ENCODE assay signal across 8 mouse cellular contexts in the genomic region with DNA sequence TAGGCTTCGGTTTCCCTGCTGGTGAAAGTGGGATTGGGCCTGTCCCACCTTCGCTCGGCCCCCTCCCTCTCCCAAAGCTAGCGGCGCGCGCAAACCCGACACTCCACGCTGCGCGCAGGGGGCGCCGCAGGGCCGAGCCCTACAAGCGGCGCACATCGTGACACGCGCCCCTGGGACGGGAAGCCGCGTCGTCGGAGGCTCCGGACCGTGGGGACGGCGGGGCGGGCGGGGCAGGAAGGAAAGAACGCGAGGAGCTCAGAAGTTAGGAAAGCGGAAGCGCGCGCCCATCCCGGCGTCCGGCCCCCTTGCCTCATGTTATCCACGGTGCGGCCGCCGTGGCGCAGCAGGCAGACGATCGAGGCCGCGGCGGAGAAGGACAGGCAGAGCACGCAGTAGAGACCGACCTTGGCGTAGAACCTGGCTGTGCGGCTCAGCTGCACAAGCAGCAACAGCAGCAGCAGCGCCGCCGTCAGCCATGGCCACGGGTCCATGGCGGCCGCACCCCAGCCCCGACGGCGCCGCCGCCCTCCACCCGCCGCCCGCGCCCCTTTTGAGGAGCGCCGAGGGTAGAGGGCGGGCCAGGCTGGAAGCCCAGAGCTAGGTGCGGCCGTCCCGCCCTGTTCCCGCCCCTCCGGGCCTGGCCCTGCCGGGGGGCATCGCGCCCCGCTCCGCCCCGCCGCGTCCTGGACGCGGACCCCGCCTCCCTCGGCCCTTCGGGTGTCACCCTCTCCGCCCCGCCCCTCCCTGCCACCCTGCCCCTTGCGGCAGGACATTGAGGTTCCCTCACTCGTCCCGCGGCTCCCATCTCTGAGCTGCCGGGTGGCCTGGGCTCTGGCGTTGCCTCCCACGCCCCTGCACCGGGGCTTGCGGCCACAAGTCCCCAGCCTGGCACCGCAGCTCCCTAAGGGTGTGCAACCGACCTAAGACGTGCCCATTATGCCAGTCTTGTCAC. TPM values are rescaled to one million over a fixed set of nuclear protein-coding genes. Genes with fewer than 3 reads are reported as not detected.
DNase-seq lines count a peak whose midpoint lies in the region; ATAC-seq and TF ChIP-seq lines count a peak whose summit lies in the region.

Gene Agpat2 (minus strand): TSS at position 698 of the 952 bp plus-strand sequence.

- WGBS in embryonic facial prominence, embryonic 10.5 days = under 1% methylated on average over 103 of the region's 103 CpGs
- WGBS in liver, postnatal 0 days (ENCODE audit: insufficient replicate concordance) = 1% methylated on average over 65 of the region's 103 CpGs
- WGBS in neural tube, embryonic 11.5 days = under 1% methylated on average over 91 of the region's 103 CpGs

- H3K4me2 ChIP-seq in liver, postnatal 0 days (ENCODE audit: low read depth, low read length) = peak within 1 kb of the TSS; percentile 73
- peak within 1 kb of the TSS; percentile 81 for H3K4me2 ChIP-seq in neural tube, embryonic 11.5 days (ENCODE audit: low read depth)

- H3K36me3 ChIP-seq in embryonic facial prominence, embryonic 10.5 days (replicated peaks) = no peaks in the 10 kb centered on the region
- H3K36me3 ChIP-seq in liver, postnatal 0 days (replicated peaks; ENCODE audit: insufficient read depth, low read length) = no peaks in the 10 kb centered on the region
- H3K36me3 ChIP-seq in neural tube, embryonic 11.5 days (ENCODE audit: control insufficient read depth, insufficient read depth, low read length) = no peaks in the 10 kb centered on the region

- H3K4me3 ChIP-seq in left cerebral cortex, adult 2 months = peak within 1 kb of the TSS; percentile 58
- peak within 1 kb of the TSS; percentile 74 for H3K4me3 ChIP-seq in embryonic facial prominence, embryonic 10.5 days
- H3K4me3 ChIP-seq in liver, postnatal 0 days (ENCODE audit: low read depth, low read length) = peak within 1 kb of the TSS; percentile 64
- peak within 1 kb of the TSS; percentile 53 for H3K4me3 ChIP-seq in neural tube, embryonic 11.5 days (ENCODE audit: low read depth, low read length)

- H3K27me3 ChIP-seq in embryonic facial prominence, embryonic 10.5 days (replicated peaks; ENCODE audit: low read depth, poor library complexity, severe bottlenecking) = peaks cover 67% of the 10 kb centered on the region
- H3K27me3 ChIP-seq in liver, postnatal 0 days (ENCODE audit: insufficient read depth, low read length) = no peaks in the 10 kb centered on the region
- peaks cover 22% of the 10 kb centered on the region for H3K27me3 ChIP-seq in neural tube, embryonic 11.5 days (ENCODE audit: control insufficient read depth, insufficient read depth, low read length)

- H3K27ac ChIP-seq in left cerebral cortex, adult 2 months = no peak within 1 kb of the TSS; the same call in 1 of the 2 replicates
- peak within 1 kb of the TSS; percentile 84 for H3K27ac ChIP-seq in embryonic facial prominence, embryonic 10.5 days (replicated peaks)
- H3K27ac ChIP-seq in liver, postnatal 0 days (ENCODE audit: low read depth) = peak within 1 kb of the TSS; percentile 98
- H3K27ac ChIP-seq in neural tube, embryonic 11.5 days (ENCODE audit: low read depth, low read length) = no peak within 1 kb of the TSS

- peak; percentile 9 for TF ChIP-seq CTCF in left cerebral cortex, adult 2 months (IDR thresholded peaks at IDR 0.05)
- TF ChIP-seq CTCF in liver, postnatal 0 days (IDR thresholded peaks at IDR 0.05; ENCODE audit: low read depth) = peak; percentile 61

- no peak for TF ChIP-seq EP300 in liver, postnatal 0 days (IDR thresholded peaks at IDR 0.05; ENCODE audit: low read depth)

- intact Hi-C loops in left cerebral cortex, adult 2 months (cut with DNase I) = no loop called here

- H3K9ac ChIP-seq in liver, postnatal 0 days (replicated peaks) = peak within 1 kb of the TSS; percentile 80
- H3K9ac ChIP-seq in neural tube, embryonic 11.5 days (ENCODE audit: low read length) = peak within 1 kb of the TSS; percentile 60

- no peaks in the 10 kb centered on the region for H3K9me3 ChIP-seq in embryonic facial prominence, embryonic 10.5 days
- no peaks in the 10 kb centered on the region for H3K9me3 ChIP-seq in liver, postnatal 0 days (ENCODE audit: low read length)
- H3K9me3 ChIP-seq in neural tube, embryonic 11.5 days (ENCODE audit: control insufficient read depth, low read length) = no peaks in the 10 kb centered on the region

- ATAC-seq in liver, postnatal 0 days = peak; percentile 58
- peak; percentile 31; the same call in 1 of the 2 replicates for ATAC-seq in neural tube, embryonic 11.5 days (ENCODE audit: insufficient read depth, low FRiP score, low TSS enrichment)

- H3K4me1 ChIP-seq in embryonic facial prominence, embryonic 10.5 days = peaks cover 42% of the 10 kb centered on the region
- H3K4me1 ChIP-seq in liver, postnatal 0 days (ENCODE audit: insufficient read depth) = peaks cover 26% of the 10 kb centered on the region
- H3K4me1 ChIP-seq in neural tube, embryonic 11.5 days (ENCODE audit: control insufficient read depth, insufficient read depth, low read length) = peaks cover 7% of the 10 kb centered on the region; the same call in 1 of the 2 replicates

- DNase-seq in left cerebral cortex, adult 2 months (ENCODE audit: extremely low spot score in 1 of 2, low spot score in 2 of 2) = peak in 1 of 2 experiments; percentile 27
- no peak for DNase-seq in left cerebral cortex, adult 11 months (ENCODE audit: low spot score)
- DNase-seq in embryonic facial prominence, embryonic 10.5 days (ENCODE audit: low spot score) = peak; percentile 79
- peak; percentile 80 to 83 for DNase-seq in heart, adult 9 months (ENCODE audit: low spot score in 2 of 2)
- DNase-seq in kidney, adult 8-10 months = peak; percentile 75 to 80
- DNase-seq in liver, postnatal 0 days = peak; percentile 90
- peak; percentile 69 for DNase-seq in neural tube, embryonic 11.5 days (ENCODE audit: low spot score)
- peak; percentile 74 to 76 for DNase-seq in thymus, adult 18-20 months

RNA-seq across cellular contexts. Expression of gene Agpat2, which starts in this region (rescaled TPM):
- total RNA-seq in left cerebral cortex, adult 2 months (2021) = 1 to 10 TPM; 1.3 to 1.8 TPM
- 12.4 and 12.9 TPM in 2 replicates for polyA plus RNA-seq in embryonic facial prominence, embryonic 10.5 days (2016; fragmentation: Nextera tagmentation; extraction: Ambion mirVana)
- polyA plus RNA-seq in liver, postnatal 0 days (2015; fragmentation: Nextera tagmentation; extraction: Ambion mirVana) = 215 and 221 TPM in 2 replicates
- 6.8 and 7.5 TPM in 2 replicates for polyA plus RNA-seq in neural tube, embryonic 11.5 days (2014; fragmentation: Nextera tagmentation; extraction: Ambion mirVana)

Comparison
In these comparisons a context has a peak if more than half of its experiments do, and no peak if none do; other contexts are left out.
1. RNA of gene Agpat2 (polyA plus RNA-seq): 215 to 221 TPM in liver, postnatal 0 days; 12.4 to 12.9 TPM in embryonic facial prominence, embryonic 10.5 days and 6.8 to 7.5 TPM in neural tube, embryonic 11.5 days; every median in the first group is over 10 times any median in the second.
2. H3K27ac ChIP-seq: peak in embryonic facial prominence, embryonic 10.5 days (single experiment) and liver, postnatal 0 days (single experiment); none in left cerebral cortex, adult 2 months (single experiment) and neural tube, embryonic 11.5 days (single experiment).
3. Peak in every context shown above with its lines, with median percentiles within 50 percentile points of each other: H3K4me3 ChIP-seq.